Mouse (Mus musculus) E14TG2a.4 (cell line): ENCODE measurements around the gene Carns1.

Experiments
- H3K27me3 ChIP-seq: 2 replicates; pipeline ENCODE4 v1.6.1; 2014; ENCODE audit warnings: low read length, control low read depth; ENCODE audit not compliant: insufficient read depth
- H3K36me3 ChIP-seq: 2 replicates; pipeline ENCODE4 v1.6.1; 2014; ENCODE audit warnings: low read length, control low read depth; ENCODE audit not compliant: insufficient read depth
- H3K4me1 ChIP-seq: replicated peaks from 2 replicates; pipeline ENCODE4 v1.6.1; 2014; ENCODE audit warnings: low read depth, low read length, control low read depth
- H3K4me3 ChIP-seq: replicated peaks from 2 replicates; pipeline ENCODE4 v1.5.1; 2014; ENCODE audit warnings: mild to moderate bottlenecking, low read length
- H3K9me3 ChIP-seq: 2 replicates; pipeline ENCODE4 v1.6.1; 2014; ENCODE audit warnings: low read length, control low read depth
- CTCF ChIP-seq: conservative IDR thresholded peaks from 2 replicates; pipeline ENCODE4 v1.5.1; 2014; ENCODE audit warnings: low read length
- NANOG ChIP-seq: IDR thresholded peaks from 2 replicates; pipeline ENCODE4 v1.6.1; 2014; ENCODE audit warnings: borderline replicate concordance, low read length, mixed read lengths
- POU5F1 ChIP-seq: IDR thresholded peaks from 2 replicates; pipeline ENCODE4 v1.6.1; 2014; ENCODE audit warnings: low read length, borderline replicate concordance

The Carns1 gene

GRCm38 (mm10) chr19:4151488-4151860 lies 23.8 kb downstream of the Carns1 start:
- TF ChIP-seq POU5F1 (no peak), NANOG (no peak), CTCF (no peak)
- peaks cover 95% of the 10 kb centered on the region for H3K4me1 ChIP-seq
- H3K27me3 ChIP-seq: no peaks in the 10 kb centered on the region
- H3K4me3 ChIP-seq: peak overlapping the region; percentile 87; the same call in 1 of the 2 replicates
- peaks cover 58% of the 10 kb centered on the region for H3K36me3 ChIP-seq
- H3K9me3 ChIP-seq: no peaks in the 10 kb centered on the region

DNA sequence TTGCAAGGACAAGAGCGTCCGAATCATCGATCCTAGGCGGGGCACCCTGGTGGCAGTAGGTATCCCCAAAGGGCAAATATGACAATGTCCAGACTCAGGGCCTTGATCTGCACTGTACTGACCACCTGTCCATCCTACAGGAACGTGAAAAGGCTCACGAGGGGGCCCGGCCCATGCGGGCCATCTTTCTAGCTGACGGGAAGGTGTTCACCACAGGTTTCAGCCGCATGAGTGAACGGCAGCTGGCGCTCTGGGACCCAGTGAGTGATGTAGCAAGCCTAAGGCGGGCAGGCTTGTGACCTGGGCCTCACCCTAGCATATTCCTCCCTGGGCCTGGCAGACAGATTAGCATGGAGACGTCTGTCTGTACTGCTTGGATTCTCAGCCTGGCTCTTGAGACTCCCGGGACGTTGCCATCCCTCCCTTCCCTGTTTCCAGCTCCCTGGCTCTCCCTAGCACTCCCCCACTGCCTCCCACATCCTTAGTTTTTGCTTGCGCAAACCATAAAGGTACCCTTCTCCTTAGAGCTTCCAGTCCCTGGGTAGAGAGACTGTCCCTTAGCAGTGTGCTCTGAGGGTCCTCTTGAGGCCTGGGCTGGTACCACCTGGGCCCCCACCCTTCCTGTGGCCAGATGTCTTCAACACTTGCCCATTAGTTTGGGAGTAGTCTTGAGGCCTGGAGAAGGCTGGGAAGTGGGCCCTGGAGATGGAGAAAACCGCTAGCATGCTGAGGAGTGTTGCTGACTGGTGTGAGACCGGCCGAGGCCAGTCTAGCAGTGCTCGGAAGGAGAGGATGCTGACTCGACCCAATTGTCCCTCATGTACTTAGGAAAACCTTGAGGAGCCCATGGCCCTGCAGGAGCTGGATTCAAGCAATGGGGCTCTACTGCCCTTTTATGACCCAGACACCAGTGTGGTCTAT lies 24.5 kb downstream of the Carns1 start:
- no peaks in the 10 kb centered on the region for H3K9me3 ChIP-seq
- H3K36me3 ChIP-seq: peaks cover 53% of the 10 kb centered on the region
- no peaks in the 10 kb centered on the region for H3K27me3 ChIP-seq
- peaks cover 95% of the 10 kb centered on the region for H3K4me1 ChIP-seq
- H3K4me3 ChIP-seq: peak overlapping the region; percentile 87
- TF ChIP-seq POU5F1: no peak
- TF ChIP-seq CTCF: no peak
- no peak for TF ChIP-seq NANOG

DNA sequence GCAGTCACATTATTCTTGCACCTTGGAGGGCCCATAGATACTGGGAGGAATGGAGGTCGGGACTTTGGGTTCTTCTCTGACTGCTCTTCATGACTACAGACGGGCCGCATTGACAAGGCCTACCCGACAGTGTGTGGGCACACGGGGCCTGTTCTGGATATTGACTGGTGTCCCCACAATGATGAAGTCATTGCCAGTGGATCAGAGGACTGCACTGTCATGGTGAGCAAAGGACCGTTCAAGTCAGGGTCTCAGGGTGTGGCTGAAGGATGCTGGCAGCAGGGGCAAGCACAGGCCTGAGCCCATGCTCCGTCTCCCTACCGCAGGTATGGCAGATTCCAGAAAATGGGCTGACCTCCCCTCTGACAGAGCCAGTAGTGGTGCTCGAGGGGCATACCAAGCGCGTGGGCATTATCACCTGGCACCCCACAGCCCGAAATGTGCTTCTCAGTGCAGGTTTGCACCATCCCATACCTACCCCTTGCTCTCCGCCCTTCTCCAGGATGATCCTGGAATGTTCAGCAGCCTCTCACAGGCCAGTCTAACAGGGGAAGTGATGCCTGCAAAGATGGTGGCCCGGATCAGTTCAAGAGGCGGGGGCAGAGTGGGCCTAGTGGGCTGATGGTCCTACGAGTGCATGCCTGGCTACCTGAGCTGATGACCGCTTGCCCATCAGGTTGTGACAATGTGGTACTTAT lies 25.4 kb downstream of the Carns1 start:
- TF ChIP-seq CTCF (no peak), POU5F1 (no peak), NANOG (no peak)
- Histone ChIP-seq H3K27me3 (no peaks in the 10 kb centered on the region), H3K9me3 (no peaks in the 10 kb centered on the region), H3K4me1 (peaks cover 94% of the 10 kb centered on the region), H3K4me3 (peak overlapping the region; percentile 87), H3K36me3 (peaks cover 50% of the 10 kb centered on the region)

- Histone ChIP-seq H3K9me3 (no peaks in the 10 kb centered on the region), H3K36me3 (peaks cover 48% of the 10 kb centered on the region), H3K4me3 (peak overlapping the region; percentile 87), H3K27me3 (no peaks in the 10 kb centered on the region), H3K4me1 (peaks cover 94% of the 10 kb centered on the region)
- TF ChIP-seq POU5F1 (no peak), NANOG (no peak), CTCF (no peak)
These were observed 26.0 kb downstream of the Carns1 start for GRCm38 (mm10) chr19:4149283-4149682.

DNA sequence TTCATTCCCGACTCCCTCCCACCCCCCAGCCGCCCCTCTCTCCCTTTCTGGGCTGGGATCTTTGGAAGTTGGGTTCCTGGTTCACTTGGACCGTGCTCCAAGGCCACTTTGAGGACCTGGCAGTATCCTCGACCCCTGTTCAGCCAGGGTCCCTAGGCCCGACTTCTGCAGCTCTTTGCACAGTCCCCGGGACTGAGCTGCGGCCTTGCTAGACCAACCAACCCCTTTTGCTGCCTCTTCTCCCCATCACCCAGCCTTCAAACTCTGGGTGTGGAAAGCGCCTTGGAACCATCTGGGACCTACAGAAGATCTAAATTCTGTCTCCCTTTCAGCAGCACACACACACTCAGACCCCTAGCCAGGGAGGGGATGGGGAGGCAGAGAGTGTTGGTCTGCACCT lies 26.5 kb downstream of the Carns1 start:
- Histone ChIP-seq H3K36me3 (peaks cover 44% of the 10 kb centered on the region), H3K27me3 (peaks cover 3% of the 10 kb centered on the region; the same call in 1 of the 2 replicates), H3K4me1 (peaks cover 90% of the 10 kb centered on the region), H3K4me3 (peak overlapping the region; percentile 87), H3K9me3 (no peaks in the 10 kb centered on the region)
- TF ChIP-seq CTCF: no peak
- TF ChIP-seq POU5F1: no peak

- no peak for TF ChIP-seq POU5F1
- TF ChIP-seq CTCF: no peak
- no peak for TF ChIP-seq NANOG
- peaks cover 86% of the 10 kb centered on the region for H3K4me1 ChIP-seq
- peaks cover 7% of the 10 kb centered on the region; the same call in 1 of the 2 replicates for H3K27me3 ChIP-seq
These were observed 26.8 kb downstream of the Carns1 start, which contains the start of gene Coro1b for GRCm38 (mm10) chr19:4148491-4148806. Gene Coro1b, plus strand, starts transcription at chr19:4148619.

DNA sequence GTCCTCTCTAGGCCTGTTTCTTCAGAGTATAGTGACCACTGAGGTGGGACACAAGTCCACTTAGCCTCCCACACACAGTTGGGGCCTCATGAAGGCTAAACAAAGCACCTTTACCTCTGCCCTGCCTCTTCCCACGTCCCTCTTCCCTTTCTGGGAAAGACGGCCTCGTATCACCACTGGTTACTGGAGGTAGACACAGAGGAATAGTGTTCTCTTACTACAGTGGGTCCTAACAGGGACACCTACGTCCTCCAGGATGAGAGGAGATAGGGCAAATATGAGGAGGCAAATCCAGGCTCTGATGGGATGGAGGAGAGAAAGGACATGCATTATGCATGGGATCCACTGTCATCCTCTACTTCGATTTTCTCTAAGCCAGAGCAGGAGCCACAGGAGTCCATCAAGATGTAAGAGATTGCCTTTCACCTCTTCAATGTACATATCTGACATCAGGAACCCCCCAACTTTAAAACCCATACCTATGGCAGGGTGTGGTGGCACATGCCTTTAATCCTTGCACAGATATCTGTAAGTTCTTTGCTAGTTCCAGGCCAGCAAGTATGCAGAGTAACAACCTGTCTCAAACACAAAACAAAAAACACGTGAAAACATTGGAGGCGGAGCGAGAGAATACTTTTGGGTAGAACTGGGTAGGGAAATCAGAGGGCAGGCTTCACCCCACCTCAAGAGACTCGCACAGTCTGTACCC lies 27.3 kb downstream of the Carns1 start:
- Histone ChIP-seq H3K4me1 (peaks cover 81% of the 10 kb centered on the region), H3K36me3 (peaks cover 35% of the 10 kb centered on the region), H3K4me3 (peak overlapping the region; percentile 87), H3K9me3 (no peaks in the 10 kb centered on the region), H3K27me3 (peaks cover 12% of the 10 kb centered on the region)
- TF ChIP-seq NANOG (no peak), POU5F1 (peak; percentile 70; the same call in 1 of the 2 replicates)

More at GRCm38 (mm10) chr19:4148491-4148806, 26.8 kb downstream of the Carns1 start, which contains the start of gene Coro1b:
- no peaks in the 10 kb centered on the region for H3K9me3 ChIP-seq
- H3K36me3 ChIP-seq: peaks cover 40% of the 10 kb centered on the region
- H3K4me3 ChIP-seq: peak within 1 kb of the TSS; percentile 87

- Histone ChIP-seq H3K9me3 (no peaks in the 10 kb centered on the region), H3K27me3 (peaks cover 12% of the 10 kb centered on the region), H3K36me3 (peaks cover 27% of the 10 kb centered on the region), H3K4me3 (0 out of 2 replicates have a peak overlapping the region, but pooled peaks have one; percentile 2), H3K4me1 (peaks cover 76% of the 10 kb centered on the region)
- TF ChIP-seq POU5F1 (no peak), NANOG (no peak), CTCF (no peak)
These were observed 28.3 kb downstream of the Carns1 start for GRCm38 (mm10) chr19:4147022-4147405.
